Mouse (Mus musculus) heart, embryonic 14.5 days (tissue): ENCODE data around the gene Iqce. TPM values are rescaled to one million over a fixed set of nuclear protein-coding genes. Genes with fewer than 3 reads are reported as not detected.

Source experiments
- polyA plus RNA-seq: library from polyadenylated mRNA; unstranded; fragments of >200 nt; fragmentation: Nextera tagmentation; extraction: Ambion mirVana; gene quantifications from 2 replicates; pipeline ENCODE4 v1.2.1, GENCODE M21; 2014

The Iqce gene
- polyA plus RNA-seq, 1 experiment from 2014 or later: 8.0 TPM

Other genes with a start within 250 kb of the Iqce start
- 11.0 and 11.5 TPM in 2 replicates for gene Chst12, start 196.8 kb downstream of the Iqce start, polyA plus RNA-seq
- not detected in 2 replicates for gene Grifin, start 137.3 kb downstream of the Iqce start, polyA plus RNA-seq
- gene Lfng, start 95.1 kb downstream of the Iqce start, polyA plus RNA-seq: 3.8 and 6.4 TPM in 2 replicates
- 32.8 and 35.7 TPM in 2 replicates for gene Ttyh3, start 53.3 kb downstream of the Iqce start, polyA plus RNA-seq
- 8.9 and 9.4 TPM in 2 replicates for gene Brat1, start 2.6 kb upstream of the Iqce start, polyA plus RNA-seq
- gene Amz1, start 21.7 kb upstream of the Iqce start, polyA plus RNA-seq: 1.0 and 1.2 TPM in 2 replicates
- 46.4 and 53.8 TPM in 2 replicates for gene Gna12, start 128.1 kb upstream of the Iqce start, polyA plus RNA-seq